19 mouse cellular contexts compared by ENCODE assay signal in genomic region chr12:88620084-88620483, GRCm38 (mm10).
DNase-seq lines count a peak whose midpoint lies in the region; ATAC-seq and TF ChIP-seq lines count a peak whose summit lies in the region.
"Had no signal": no experiment of that assay in that cellular context is flagged by ENCODE, and none has a peak within 500 bp of the region (broad histone marks: within the 10 kb centered on the region; RNA-seq: fewer than 3 reads in every experiment).

No protein-coding gene starts in this region.

- no peak overlapping the region for H3K9ac ChIP-seq in forebrain, embryonic 15.5 days (replicated peaks)
- H3K9ac ChIP-seq: hindbrain, embryonic 15.5 days had no signal

- H3K4me3 ChIP-seq in forebrain, embryonic 15.5 days, result no peak overlapping the region
- H3K4me3 ChIP-seq: hindbrain, embryonic 15.5 days; limb, embryonic 10.5 days had no signal

- H3K27ac ChIP-seq in forebrain, embryonic 15.5 days (replicated peaks), result 0 out of 2 replicates have a peak overlapping the region, but pooled peaks have one; percentile 13
- H3K27ac ChIP-seq: hindbrain, embryonic 15.5 days; limb, embryonic 10.5 days had no signal

- TF ChIP-seq CTCF in brain, embryonic 14.5 days (IDR thresholded peaks at IDR 0.05; ENCODE audit: borderline replicate concordance, extremely low read depth, insufficient read depth, insufficient read length), result peak; percentile 4; the same call in 1 of the 2 replicates

- H3K36me3 ChIP-seq in forebrain, embryonic 15.5 days, result no peaks in the 10 kb centered on the region
- H3K36me3 ChIP-seq: hindbrain, embryonic 15.5 days; limb, embryonic 10.5 days had no signal

- peaks cover 12% of the 10 kb centered on the region for H3K4me1 ChIP-seq in forebrain, embryonic 15.5 days
- H3K4me1 ChIP-seq: hindbrain, embryonic 15.5 days; limb, embryonic 10.5 days had no signal

- WGBS in forebrain, embryonic 15.5 days, result 15% methylated on average over 2 of the region's 2 CpGs

- ATAC-seq in forebrain, embryonic 15.5 days (replicated peaks), result peak; percentile 71
- ATAC-seq: intestine, postnatal 0 days had no signal

- no peak overlapping the region for H3K4me2 ChIP-seq in forebrain, embryonic 15.5 days (replicated peaks)
- H3K4me2 ChIP-seq: hindbrain, embryonic 15.5 days; liver, embryonic 11.5 days; midbrain, embryonic 11.5 days had no signal

- no peaks in the 10 kb centered on the region for H3K27me3 ChIP-seq in forebrain, embryonic 15.5 days
- H3K27me3 ChIP-seq: hindbrain, embryonic 15.5 days had no signal

- H3K9me3 ChIP-seq in forebrain, embryonic 15.5 days, result no peaks in the 10 kb centered on the region
- H3K9me3 ChIP-seq: hindbrain, embryonic 15.5 days; limb, embryonic 10.5 days had no signal

- no peak for TF ChIP-seq POLR2A in brain, embryonic 14.5 days (IDR thresholded peaks at IDR 0.05; ENCODE audit: borderline replicate concordance, extremely low read depth, insufficient read depth, insufficient read length, poor library complexity, severe bottlenecking)

- DNase-seq in embryo, embryonic 9.5 days (ENCODE audit: extremely low spot score), result peak; percentile 4
- no peak for DNase-seq in embryo, embryonic 10 days (ENCODE audit: low spot score)
- DNase-seq in layer of hippocampus, postnatal 14 days (ENCODE audit: low spot score in 2 of 2), result peak; percentile 2 to 11
- no peak for DNase-seq in layer of hippocampus, adult 8-10 months (ENCODE audit: low spot score in 2 of 2)
- peak; percentile 81 for DNase-seq in brain, embryonic 14.5 days (ENCODE audit: low read depth)
- DNase-seq in spleen, postnatal 10 days (ENCODE audit: low spot score in 2 of 2), result no peak
- DNase-seq in urinary bladder, postnatal 4 days (ENCODE audit: low spot score in 2 of 2), result no peak
- DNase-seq: cerebellum, postnatal 10 days; gastrocnemius, postnatal 25 days; kidney, postnatal 10 days; lung, adult 2 months; lung, postnatal 4 days; right cerebral cortex, adult 18-20 months had no signal

Comparison
In these comparisons a context has a peak if more than half of its experiments do, and no peak if none do; other contexts are left out.
1. DNase-seq: peak in embryo, embryonic 9.5 days (single experiment), layer of hippocampus, postnatal 14 days (2 of 2) and brain, embryonic 14.5 days (single experiment); none in embryo, embryonic 10 days (single experiment), layer of hippocampus, adult 8-10 months (0 of 2), spleen, postnatal 10 days (0 of 2) and urinary bladder, postnatal 4 days (0 of 2).